Mouse (Mus musculus): ENCODE data around the gene Myh14. TPM values are rescaled to one million over a fixed set of nuclear protein-coding genes. Genes with fewer than 3 reads are reported as not detected.

Gene Myh14
- total RNA-seq, 1 experiment from 2014 or later: not detected

DNA sequence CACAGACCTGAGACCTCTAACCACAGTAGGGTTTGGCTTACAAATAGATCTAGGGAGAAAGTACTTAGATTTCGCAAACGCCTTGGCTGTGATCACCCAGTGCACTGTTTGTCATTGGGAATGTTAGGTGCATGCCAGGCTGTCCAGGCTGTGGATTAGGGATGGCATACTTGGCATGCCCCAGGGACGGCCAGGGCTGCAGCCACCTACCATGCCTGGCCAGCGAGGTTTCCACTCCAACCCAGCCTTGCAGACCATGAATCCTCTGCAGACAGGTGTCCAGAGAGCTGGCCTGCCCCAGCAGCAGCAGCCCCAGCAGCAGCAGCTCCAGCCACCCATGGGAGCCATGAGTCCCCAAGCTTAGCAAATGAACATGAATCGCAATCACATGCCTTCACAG lies 25.4 kb downstream of the Myh14 start:
- no peak for ATAC-seq (ENCODE audit: extremely low read depth, insufficient number of reproducible peaks, low FRiP score, poor library complexity, severe bottlenecking)

DNA sequence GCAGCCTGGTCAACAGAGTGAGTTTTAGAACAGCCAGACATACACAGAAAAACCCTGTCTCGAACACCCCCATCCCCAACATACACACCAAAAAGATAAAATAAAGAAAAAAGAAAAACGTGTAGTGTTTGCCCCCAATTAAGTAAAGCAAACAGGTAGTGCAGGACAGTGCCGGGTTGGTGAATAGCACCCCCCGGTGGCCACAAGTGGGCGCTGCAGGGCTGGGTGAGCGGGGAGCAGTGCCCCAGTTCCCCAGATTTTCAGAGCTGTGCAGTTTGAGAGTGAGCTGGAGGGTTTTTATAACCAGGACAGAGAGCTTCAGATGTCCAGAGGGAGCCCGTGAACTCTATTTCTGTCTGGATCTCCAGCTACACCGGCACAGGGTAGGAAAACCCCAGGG lies 28.8 kb downstream of the Myh14 start:
- no peak for ATAC-seq (ENCODE audit: extremely low read depth, insufficient number of reproducible peaks, low FRiP score, poor library complexity, severe bottlenecking)

DNA sequence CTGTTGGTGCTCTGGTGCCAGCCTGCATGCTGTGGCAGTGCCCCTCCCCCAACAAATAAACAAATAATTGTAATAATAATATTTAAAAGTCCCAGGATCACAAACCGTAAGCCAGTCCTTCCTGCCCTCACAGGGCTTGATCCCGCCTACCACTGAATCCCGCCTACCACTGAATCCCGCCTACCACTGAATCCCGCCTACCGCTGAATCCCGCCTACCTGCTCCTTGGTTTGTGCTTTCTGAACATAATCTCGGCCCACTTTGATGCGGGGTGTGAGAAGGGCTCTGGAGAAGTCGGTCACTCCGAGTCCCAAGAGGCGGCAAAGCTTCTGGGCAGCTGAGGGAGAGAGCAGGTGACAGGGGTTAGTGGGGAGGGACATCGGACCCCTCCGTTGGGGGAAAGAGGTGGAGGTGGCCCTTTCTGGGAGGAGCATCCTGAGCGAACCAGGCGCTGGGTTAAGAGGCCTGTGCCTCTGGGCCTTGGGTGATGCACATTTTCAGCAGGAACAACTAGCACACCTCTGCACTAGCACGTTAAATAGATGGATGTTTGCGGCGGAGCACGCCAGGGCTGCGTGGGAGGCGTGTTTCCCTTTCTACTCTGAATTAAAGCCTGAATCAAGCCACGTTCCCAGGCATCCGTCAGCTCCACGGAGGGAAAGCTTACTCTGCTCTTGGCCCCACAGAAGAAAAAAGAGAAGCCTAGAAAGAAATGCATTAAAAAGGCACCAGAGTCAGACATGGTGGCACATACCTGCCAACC lies 29.6 kb downstream of the Myh14 start:
- ATAC-seq (ENCODE audit: extremely low read depth, insufficient number of reproducible peaks, low FRiP score, poor library complexity, severe bottlenecking): no peak

DNA sequence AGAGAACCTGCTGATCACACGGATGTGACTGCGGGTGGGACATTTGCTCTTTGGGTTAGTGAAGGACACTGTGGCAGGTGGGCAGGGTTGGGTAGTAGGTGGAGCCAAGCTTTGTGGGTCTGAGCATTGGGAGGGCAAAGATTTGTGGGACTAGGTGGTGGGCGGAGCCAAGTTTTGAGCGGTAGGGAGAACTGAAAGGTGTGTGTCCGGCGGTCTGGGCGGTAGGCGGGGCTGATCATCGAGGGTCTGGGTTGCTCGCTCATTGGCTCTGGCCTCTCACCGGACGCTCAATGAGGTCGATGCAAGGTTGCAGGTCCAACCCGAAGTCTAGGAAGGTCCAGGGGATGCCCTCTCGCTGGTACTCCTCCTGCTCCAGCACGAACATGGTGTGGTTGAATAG lies 32.0 kb downstream of the Myh14 start:
- no peak for ATAC-seq (ENCODE audit: extremely low read depth, insufficient number of reproducible peaks, low FRiP score, poor library complexity, severe bottlenecking)

- no peak for ATAC-seq (ENCODE audit: extremely low read depth, insufficient number of reproducible peaks, low FRiP score, poor library complexity, severe bottlenecking)
These were observed 34.0 kb downstream of the Myh14 start for GRCm38 (mm10) chr7:44636684-44637083.

- ATAC-seq (ENCODE audit: extremely low read depth, insufficient number of reproducible peaks, low FRiP score, poor library complexity, severe bottlenecking): no peak
These were observed 37.2 kb downstream of the Myh14 start for GRCm38 (mm10) chr7:44633407-44633806.

- ATAC-seq (ENCODE audit: extremely low read depth, insufficient number of reproducible peaks, low FRiP score, poor library complexity, severe bottlenecking): no peak
These were observed 38.0 kb downstream of the Myh14 start for GRCm38 (mm10) chr7:44632676-44633075.

- no peak for ATAC-seq (ENCODE audit: extremely low read depth, insufficient number of reproducible peaks, low FRiP score, poor library complexity, severe bottlenecking)
These were observed 40.2 kb downstream of the Myh14 start for GRCm38 (mm10) chr7:44630437-44630836.

DNA sequence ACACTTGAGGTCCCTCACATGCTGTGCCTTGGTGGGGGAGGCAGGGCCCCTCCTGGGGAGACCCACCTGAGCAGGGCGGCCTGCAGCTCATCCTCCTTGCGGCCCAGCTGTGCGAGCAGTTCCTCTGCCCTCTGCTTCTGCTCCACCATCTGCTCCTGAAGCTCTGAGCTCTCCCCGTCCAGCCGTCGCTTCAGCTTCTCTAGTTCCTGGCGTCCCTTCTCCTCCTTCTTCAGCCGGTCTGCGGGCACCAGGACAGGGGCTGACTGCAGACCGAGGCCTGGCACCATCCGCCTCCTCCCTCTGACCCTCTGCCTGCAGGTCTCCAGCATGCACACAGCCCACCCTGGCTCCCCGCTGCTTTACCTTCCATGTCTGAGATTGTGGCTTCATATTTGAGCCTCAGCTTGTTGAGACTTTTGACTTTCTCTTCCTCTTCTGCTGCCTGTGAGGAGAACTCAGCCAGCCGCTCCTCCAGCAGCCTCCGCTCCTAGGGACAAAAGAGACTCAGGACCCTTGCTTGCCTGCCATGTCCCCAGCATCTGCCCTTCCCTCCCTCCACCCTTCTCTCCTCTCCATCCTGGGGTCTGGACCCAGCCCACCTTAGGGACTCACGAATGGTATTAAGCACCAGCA lies 42.1 kb downstream of the Myh14 start:
- ATAC-seq (ENCODE audit: extremely low read depth, insufficient number of reproducible peaks, low FRiP score, poor library complexity, severe bottlenecking): no peak

GRCm38 (mm10) chr7:44626966-44627365 lies 43.7 kb downstream of the Myh14 start:
- ATAC-seq (ENCODE audit: extremely low read depth, insufficient number of reproducible peaks, low FRiP score, poor library complexity, severe bottlenecking): no peak

- ATAC-seq (ENCODE audit: extremely low read depth, insufficient number of reproducible peaks, low FRiP score, poor library complexity, severe bottlenecking): no peak
These were observed 44.6 kb downstream of the Myh14 start for GRCm38 (mm10) chr7:44626068-44626385.

GRCm38 (mm10) chr7:44625241-44626067 lies 45.2 kb downstream of the Myh14 start:
- ATAC-seq (ENCODE audit: extremely low read depth, insufficient number of reproducible peaks, low FRiP score, poor library complexity, severe bottlenecking): no peak

DNA sequence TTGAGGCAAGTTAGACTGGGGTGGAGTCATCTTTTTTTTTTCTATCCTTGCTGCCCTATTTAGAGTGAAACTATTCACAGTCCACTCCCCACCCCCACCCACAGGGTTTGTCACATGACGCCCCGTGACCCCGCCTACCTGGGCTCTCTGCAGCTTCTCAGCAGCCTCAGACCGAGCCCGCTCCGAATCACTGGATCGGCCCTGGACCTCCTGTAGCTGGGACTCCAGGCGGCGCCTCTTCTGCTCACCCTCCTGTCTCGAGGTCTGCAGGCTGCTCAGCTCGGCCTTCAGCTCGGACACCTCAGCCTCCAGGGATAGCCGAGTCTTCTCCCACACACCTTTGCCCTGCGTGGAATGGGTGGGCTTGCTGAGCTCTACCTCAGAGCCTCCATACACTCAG lies 45.8 kb downstream of the Myh14 start:
- ATAC-seq (ENCODE audit: extremely low read depth, insufficient number of reproducible peaks, low FRiP score, poor library complexity, severe bottlenecking): no peak

DNA sequence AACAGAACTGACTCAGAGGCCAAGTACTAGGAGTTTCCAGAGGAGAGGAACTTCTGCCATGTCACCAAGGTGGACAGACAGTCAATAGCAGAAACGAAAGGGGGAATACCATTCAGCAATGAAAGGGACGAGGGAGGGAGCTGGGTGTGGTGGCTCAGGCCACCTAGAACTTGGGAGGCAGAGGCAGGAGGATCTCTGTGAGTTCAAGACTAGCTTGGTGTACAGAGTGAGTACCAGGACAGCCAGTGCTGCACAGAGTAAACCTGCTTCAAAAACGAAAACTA lies 46.2 kb downstream of the Myh14 start:
- no peak for ATAC-seq (ENCODE audit: extremely low read depth, insufficient number of reproducible peaks, low FRiP score, poor library complexity, severe bottlenecking)

- ATAC-seq (ENCODE audit: extremely low read depth, insufficient number of reproducible peaks, low FRiP score, poor library complexity, severe bottlenecking): no peak
These were observed 46.7 kb downstream of the Myh14 start for GRCm38 (mm10) chr7:44623714-44624542.

DNA sequence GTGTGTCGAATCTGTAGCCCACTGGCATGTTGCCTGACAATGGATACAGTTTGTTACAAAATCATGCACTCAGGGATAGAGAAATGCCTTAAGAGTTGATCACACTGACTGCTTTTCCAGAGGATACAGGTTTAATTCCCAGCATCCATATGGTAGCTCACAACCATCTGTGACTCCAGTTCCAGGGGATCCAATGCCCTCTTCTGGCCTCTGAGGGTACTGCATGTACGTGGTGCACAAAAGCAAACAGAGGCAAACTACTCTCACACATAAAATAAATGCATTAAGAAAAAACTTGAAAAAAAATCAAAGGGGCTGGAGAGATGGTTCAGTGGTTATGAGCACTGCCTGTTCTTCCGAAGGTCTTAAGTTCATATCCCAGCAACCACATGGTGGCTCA lies 53.6 kb downstream of the Myh14 start:
- no peak for ATAC-seq (ENCODE audit: extremely low read depth, insufficient number of reproducible peaks, low FRiP score, poor library complexity, severe bottlenecking)

DNA sequence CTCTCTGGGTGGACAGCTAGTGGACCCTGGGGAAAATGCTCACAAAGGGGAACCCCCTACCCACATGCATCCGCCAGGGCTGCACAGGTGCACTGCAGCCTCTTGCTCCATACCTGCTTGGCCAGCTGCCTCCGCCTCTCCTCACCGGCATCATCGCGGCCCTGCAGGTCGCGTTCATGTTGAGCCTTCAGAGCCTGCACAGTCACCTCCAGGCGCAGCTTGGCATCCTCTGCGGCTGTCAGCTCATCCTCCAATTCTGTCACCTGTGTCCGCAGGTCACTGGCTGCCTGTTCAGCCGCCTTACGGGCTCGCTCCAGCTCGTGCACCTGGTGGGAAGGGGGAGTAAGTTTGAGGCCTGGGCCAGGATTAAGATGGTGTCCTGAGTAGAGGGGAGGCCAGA lies 54.7 kb downstream of the Myh14 start:
- ATAC-seq (ENCODE audit: extremely low read depth, insufficient number of reproducible peaks, low FRiP score, poor library complexity, severe bottlenecking): no peak

- ATAC-seq (ENCODE audit: extremely low read depth, insufficient number of reproducible peaks, low FRiP score, poor library complexity, severe bottlenecking): no peak
These were observed 55.3 kb downstream of the Myh14 start for GRCm38 (mm10) chr7:44615309-44615708.

- ATAC-seq (ENCODE audit: extremely low read depth, insufficient number of reproducible peaks, low FRiP score, poor library complexity, severe bottlenecking): no peak
These were observed 56.5 kb downstream of the Myh14 start for GRCm38 (mm10) chr7:44614041-44614688.
